Mouse (Mus musculus): ENCODE data around the gene Cwc27.

The Cwc27 gene

GRCm38 (mm10) chr13:104645778-104646425 is 171.0 kb downstream of the Cwc27 start:
- no peak for DNase-seq (ENCODE audit: extremely low spot score, low spot score)

- DNase-seq (ENCODE audit: extremely low spot score, low spot score): no peak
These were observed 172.8 kb downstream of the Cwc27 start for GRCm38 (mm10) chr13:104644185-104644584.

- no peak for DNase-seq (ENCODE audit: extremely low spot score, low spot score)
These were observed 176.1 kb downstream of the Cwc27 start for GRCm38 (mm10) chr13:104640694-104641454.

GRCm38 (mm10) chr13:104638988-104639387 is 178.0 kb downstream of the Cwc27 start:
- no peak for DNase-seq (ENCODE audit: extremely low spot score, low spot score)

- no peak for DNase-seq (ENCODE audit: extremely low spot score, low spot score)
These were observed 180.9 kb downstream of the Cwc27 start for GRCm38 (mm10) chr13:104635965-104636462.

- DNase-seq (ENCODE audit: extremely low spot score, low spot score): no peak
These were observed 182.2 kb downstream of the Cwc27 start for GRCm38 (mm10) chr13:104634708-104635107.

GRCm38 (mm10) chr13:104632427-104633167 is 184.3 kb downstream of the Cwc27 start:
- DNase-seq (ENCODE audit: extremely low spot score, low spot score): no peak

GRCm38 (mm10) chr13:104631621-104632205 is 185.2 kb downstream of the Cwc27 start:
- DNase-seq (ENCODE audit: extremely low spot score, low spot score): no peak

- DNase-seq (ENCODE audit: extremely low spot score, low spot score): no peak
These were observed 186.1 kb downstream of the Cwc27 start for GRCm38 (mm10) chr13:104630808-104631207.

- DNase-seq (ENCODE audit: extremely low spot score, low spot score): no peak
These were observed 187.3 kb downstream of the Cwc27 start for GRCm38 (mm10) chr13:104629621-104630020.

GRCm38 (mm10) chr13:104628019-104628418 is 188.9 kb downstream of the Cwc27 start:
- DNase-seq (ENCODE audit: extremely low spot score, low spot score): no peak

- DNase-seq (ENCODE audit: extremely low spot score, low spot score): no peak
These were observed 189.6 kb downstream of the Cwc27 start for GRCm38 (mm10) chr13:104627169-104627909.

GRCm38 (mm10) chr13:104623130-104623891 is 193.6 kb downstream of the Cwc27 start:
- no peak for DNase-seq (ENCODE audit: extremely low spot score, low spot score)

GRCm38 (mm10) chr13:104622102-104622743 is 194.7 kb downstream of the Cwc27 start:
- DNase-seq (ENCODE audit: extremely low spot score, low spot score): no peak

GRCm38 (mm10) chr13:104620423-104620822 is 196.5 kb downstream of the Cwc27 start:
- DNase-seq (ENCODE audit: extremely low spot score, low spot score): no peak

GRCm38 (mm10) chr13:104619503-104620288 is 197.2 kb downstream of the Cwc27 start:
- no peak for DNase-seq (ENCODE audit: extremely low spot score, low spot score)

GRCm38 (mm10) chr13:104617201-104617600 is 199.7 kb downstream of the Cwc27 start:
- DNase-seq (ENCODE audit: extremely low spot score, low spot score): no peak

- no peak for DNase-seq (ENCODE audit: extremely low spot score, low spot score)
These were observed 200.7 kb downstream of the Cwc27 start for GRCm38 (mm10) chr13:104615999-104616810.

All from neural tube, embryonic 10.5 days (tissue).